Mouse (Mus musculus) sigmoid colon, adult 10 weeks (tissue): Measurements from ENCODE around the gene Ofd1. TPM values are rescaled to one million over a fixed set of nuclear protein-coding genes. Genes with fewer than 3 reads are reported as not detected.

Experiments
- polyA plus RNA-seq: library from polyadenylated mRNA; stranded (reverse); fragments of 350-450 nt; fragmentation: Illumina TruSeq; extraction: RNeasy Lipid Tissue Mini Kit (QIAGEN cat#74804); gene quantifications from one replicate; pipeline ENCODE4 v1.2.3, GENCODE M21; 2014; ENCODE audit warnings: low read depth, low replicate concordance

Ofd1 gene
- 17.9 TPM for polyA plus RNA-seq

GRCm38 (mm10) chrX:166440616-166441063, at the start of gene Ofd1:
Ofd1 (minus strand) TSS chrX:166440704.

DNA sequence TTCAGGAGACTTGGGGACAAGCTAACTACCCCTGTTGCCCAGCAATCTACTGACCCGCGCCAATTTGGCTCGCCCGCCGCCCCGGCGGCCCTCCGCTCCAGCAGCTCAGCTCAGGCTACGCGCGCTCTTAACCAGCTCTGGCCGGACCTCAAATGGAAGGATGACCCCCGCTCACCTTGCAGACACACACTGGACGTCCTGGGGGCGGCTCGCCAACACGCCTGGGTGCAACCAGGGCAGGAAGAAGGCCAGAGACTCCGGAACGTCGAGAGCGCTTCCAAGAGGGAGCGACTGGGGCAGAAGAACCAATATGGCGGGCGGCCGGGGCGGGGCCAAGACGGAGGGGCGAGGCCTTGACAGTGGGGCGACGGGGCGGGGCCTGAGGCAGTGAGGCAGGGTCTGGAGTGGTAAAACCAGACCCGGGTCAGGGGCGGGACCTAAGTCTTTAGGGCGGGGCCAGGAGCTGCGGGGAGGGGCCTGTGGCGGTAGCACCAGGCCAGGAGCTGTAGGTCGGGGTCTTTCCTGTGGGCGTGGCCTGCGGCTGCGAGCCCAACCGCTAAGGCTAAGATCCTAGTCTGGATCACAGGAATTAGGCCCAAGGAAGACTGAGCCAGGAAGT, 39.0 kb upstream of the Ofd1 start, which contains the start of gene Rab9:
Gene Rab9, minus strand, starts transcription at position 503 of the 619 bp plus-strand sequence.

GRCm38 (mm10) chrX:166440036-166440615, 378 bp downstream of the Ofd1 start, which contains the start of gene Trappc2:
Trappc2 (plus strand) TSS chrX:166440574.

Other genes with a start within 250 kb of the Ofd1 start
- 28.8 TPM for gene Gpm6b, start 201.8 kb downstream of the Ofd1 start, polyA plus RNA-seq
- gene Trappc2, start 130 bp downstream of the Ofd1 start, polyA plus RNA-seq = 40.1 TPM
- 105 TPM for gene Rab9, start 39.2 kb upstream of the Ofd1 start, polyA plus RNA-seq
- 8.2 TPM for gene Tceanc, start 77.9 kb upstream of the Ofd1 start, polyA plus RNA-seq
- gene Egfl6, start 145.0 kb upstream of the Ofd1 start, polyA plus RNA-seq = 0.25 TPM